Mouse (Mus musculus) CH12.LX (cell line): ENCODE data around the gene 4930453N24Rik. TPM values are rescaled to one million over a fixed set of nuclear protein-coding genes. Genes with fewer than 3 reads are reported as not detected.

ENCODE experiments used
- polyA plus RNA-seq: library from polyadenylated mRNA; unstranded; fragments of >175 nt; gene quantifications from 2 replicates; pipeline ENCODE4 v1.2.1, GENCODE M21; 2012; ENCODE audit warnings: low read depth; ENCODE audit not compliant: insufficient read length
- total RNA-seq, 2 experiments: library from RNA; depleted of rRNA; stranded (reverse); fragments of 300-350 nt in 1 of 2; fragments of >200 nt in 1 of 2; gene quantifications; 2 replicates each; pipeline ENCODE4 v1.2.3; 2012 to 2014

The 4930453N24Rik gene
- total and polyA plus RNA-seq, 3 experiments = 26.6 to 62.0 (median 48.4) TPM

Other genes starting within 250 kb of the 4930453N24Rik start
- not detected in 2 replicates for gene Csnka2ip, start 168.8 kb downstream of the 4930453N24Rik start, total RNA-seq (2012; rRNA removed)
- not detected in 2 replicates for gene Csnka2ip, start 168.8 kb downstream of the 4930453N24Rik start, total RNA-seq (2014; rRNA removed)
- not detected in 2 replicates for gene Csnka2ip, start 168.8 kb downstream of the 4930453N24Rik start, polyA plus RNA-seq
- gene Zfp654, start 80.5 kb upstream of the 4930453N24Rik start, total RNA-seq (2012; rRNA removed) = 5.2 and 7.1 TPM in 2 replicates
- gene Zfp654, start 80.5 kb upstream of the 4930453N24Rik start, total RNA-seq (2014; rRNA removed) = 22.6 and 24.7 TPM in 2 replicates
- 5.1 and 6.5 TPM in 2 replicates for gene Zfp654, start 80.5 kb upstream of the 4930453N24Rik start, polyA plus RNA-seq
- 38.5 and 42.1 TPM in 2 replicates for gene Cggbp1, start 80.8 kb upstream of the 4930453N24Rik start, total RNA-seq (2012; rRNA removed)
- gene Cggbp1, start 80.8 kb upstream of the 4930453N24Rik start, total RNA-seq (2014; rRNA removed) = 71.1 and 88.5 TPM in 2 replicates
- gene Cggbp1, start 80.8 kb upstream of the 4930453N24Rik start, polyA plus RNA-seq = 82.6 and 86.5 TPM in 2 replicates